Mouse (Mus musculus) R1 (cell line): ENCODE measurements at regions not wholly inside any gene's neighbourhood (a gene's known extent, or its start where the extent isn't known, plus 50 kb on each side); places are given as distances from the start of the nearest gene placed in this dataset.

Experiments used
- DNase-seq: peaks from one replicate; pipeline ENCODE4 v3.0.0-alpha.2; 2018; ENCODE audit warnings: low read depth, low spot score

DNA sequence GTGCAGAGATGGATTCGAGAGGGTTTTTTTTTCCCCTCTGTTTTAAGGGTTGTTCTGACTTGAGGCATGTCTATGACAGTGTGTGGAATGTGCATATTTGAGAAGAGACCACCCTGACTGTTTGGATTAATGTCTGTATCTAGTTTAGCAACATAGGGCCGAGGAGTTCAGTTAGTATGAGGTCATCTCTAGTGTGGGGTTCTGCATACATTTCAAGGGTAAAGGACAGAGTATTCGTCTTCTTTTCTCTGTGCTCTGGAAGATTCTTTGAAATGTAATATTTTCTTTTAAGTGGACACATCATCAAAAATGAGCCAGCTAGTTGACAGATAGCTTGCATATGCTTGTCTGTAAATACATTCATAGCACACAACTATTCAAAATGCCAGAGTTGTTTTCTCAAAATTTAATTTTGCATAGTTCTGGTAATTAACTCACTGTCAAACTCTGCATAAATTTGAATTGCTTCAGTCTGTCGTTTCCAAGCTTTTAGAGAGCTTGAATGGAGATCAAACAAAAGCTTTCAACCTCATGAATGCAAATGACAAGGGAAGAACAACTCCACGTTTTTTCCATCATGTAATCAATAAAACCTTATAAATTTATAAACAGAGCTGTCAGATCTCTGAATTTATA is 415.5 kb downstream of the Adamts20 start:
- no peak for DNase-seq

DNA sequence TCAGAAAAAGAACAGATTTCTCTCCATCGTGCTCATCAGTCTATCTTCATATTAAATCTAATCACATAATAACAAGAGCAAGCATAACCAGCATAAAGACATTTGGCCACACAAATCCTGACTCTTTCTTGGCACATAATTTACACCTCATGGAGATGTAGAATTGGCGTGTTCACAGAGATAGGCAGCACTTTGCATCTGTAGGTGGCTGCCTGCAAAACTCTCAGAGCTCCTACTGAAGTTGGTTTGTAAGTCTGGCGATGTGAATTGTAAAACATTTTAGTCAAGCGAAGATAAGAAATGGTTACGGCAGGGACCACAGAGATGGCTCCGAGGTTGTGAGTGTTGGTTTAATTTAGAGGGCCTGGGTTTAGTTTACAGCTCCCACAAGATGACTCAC is 419.0 kb downstream of the Adamts20 start:
- no peak for DNase-seq

DNA sequence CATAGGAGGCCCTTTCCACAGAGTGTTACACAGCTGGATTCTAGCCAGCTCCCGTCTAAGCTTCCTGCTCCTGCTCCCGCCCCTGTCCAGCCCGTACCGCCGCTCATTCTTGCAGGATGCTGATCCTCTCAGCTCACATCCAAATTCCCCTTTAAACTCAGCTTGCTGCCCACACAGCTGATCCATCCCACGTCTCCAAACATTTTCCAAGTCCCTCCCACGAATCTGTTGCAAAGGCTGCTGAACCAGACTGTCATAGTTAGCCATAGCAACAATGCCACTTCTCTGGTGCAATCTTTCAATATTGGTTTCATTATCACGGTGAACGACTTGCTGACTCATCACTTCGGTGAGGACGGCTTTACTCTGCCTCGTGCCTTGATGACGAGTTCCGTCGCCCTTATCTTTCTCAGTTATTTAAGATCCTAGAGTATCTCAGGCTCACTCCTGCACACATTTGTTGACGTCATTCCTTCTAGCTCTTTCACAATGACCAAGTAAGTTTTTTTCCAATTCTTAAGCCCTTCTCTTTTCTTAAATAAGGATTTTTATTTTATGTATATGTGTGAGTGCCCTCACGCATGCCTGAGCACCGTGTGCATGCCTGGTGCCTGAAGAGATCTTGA is 420.0 kb downstream of the Adamts20 start:
- DNase-seq, result no peak

DNA sequence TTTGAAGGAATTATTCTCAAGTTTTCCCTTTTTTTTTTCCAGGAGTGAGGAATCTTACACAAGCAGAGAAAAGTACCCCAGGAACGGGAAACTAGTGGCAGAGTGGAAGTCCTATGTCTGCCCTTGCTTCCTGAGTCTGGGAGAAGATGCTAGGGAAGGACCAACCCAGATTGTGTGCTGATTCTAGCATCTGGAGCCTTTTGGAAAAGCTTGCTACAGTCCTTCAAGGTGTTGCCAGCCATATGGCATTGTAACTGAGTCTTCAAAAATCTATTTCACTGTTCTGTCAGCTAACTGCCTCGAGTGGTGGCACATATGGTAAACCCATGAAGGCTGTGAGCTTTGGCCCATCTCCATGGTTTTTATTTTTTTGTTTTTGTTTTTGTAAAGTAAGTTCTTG is 432.3 kb downstream of the Adamts20 start:
- no peak for DNase-seq

DNA sequence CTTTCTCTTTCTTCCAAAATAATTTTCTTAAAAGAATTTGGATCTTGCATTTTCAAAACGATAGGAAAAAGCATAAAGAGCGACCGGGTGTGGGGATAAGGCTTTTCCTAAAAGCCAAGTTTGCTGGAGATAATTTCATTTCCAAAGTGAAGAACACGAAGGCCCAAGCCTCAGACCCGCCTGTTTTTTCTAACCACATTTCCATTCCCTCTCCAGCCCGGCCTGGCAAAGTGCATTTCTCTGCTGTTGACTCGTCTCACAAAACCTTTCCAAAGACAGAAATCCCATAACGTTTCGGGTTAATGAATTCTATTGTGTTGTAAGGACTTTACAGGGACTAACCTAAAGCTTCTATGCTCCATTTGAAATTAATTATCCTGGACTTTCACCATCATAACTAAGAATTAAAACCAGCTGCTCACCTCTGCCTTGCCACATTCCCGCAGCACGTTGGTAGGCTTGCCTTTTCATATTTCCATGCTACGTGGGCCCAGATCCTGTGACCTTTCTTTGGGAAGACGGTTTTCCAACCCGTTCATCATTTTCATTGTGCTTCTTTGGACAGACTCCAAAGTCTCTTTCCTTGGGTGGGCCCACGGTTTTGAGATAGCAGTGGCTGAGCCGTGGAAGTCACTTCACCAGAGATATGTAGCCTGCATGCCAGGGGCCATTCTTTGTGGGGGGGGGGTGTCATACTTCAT is 430.5 kb upstream of the Prickle1 start:
- no peak for DNase-seq

DNA sequence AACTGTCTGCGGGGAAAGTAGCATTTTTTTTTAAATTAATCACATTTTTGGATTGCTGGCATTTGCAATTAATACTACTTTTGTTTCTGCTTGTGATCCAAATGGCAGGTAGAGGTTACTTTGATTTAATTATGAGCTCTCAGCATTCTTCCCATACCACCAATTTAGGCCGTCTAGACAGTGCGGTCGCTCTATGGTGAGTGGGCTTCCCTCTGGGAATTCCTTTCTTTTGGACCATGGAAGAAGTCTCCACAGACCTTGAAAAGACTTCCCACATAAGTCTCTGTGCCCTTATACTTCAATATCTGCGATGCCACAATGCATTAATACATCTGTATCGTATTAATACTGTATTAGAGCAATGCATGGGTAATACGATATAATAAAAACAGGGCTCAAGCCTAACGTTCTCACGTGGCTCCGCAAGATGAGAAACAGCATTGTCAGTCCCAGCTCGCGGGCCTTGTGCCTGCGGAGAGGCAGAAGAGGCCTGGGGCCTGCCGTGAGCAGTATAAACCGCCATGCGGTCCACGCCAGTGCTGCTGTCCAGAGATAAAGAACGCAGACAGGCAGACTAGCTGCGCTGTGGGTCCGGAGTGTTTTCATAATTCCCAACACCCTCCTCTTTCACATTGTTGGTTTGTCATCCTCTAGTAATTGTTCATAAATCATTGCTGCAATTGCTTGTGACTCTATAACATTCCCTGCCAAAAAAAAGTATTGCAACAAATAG is 429.7 kb upstream of the Prickle1 start:
- no peak for DNase-seq

DNA sequence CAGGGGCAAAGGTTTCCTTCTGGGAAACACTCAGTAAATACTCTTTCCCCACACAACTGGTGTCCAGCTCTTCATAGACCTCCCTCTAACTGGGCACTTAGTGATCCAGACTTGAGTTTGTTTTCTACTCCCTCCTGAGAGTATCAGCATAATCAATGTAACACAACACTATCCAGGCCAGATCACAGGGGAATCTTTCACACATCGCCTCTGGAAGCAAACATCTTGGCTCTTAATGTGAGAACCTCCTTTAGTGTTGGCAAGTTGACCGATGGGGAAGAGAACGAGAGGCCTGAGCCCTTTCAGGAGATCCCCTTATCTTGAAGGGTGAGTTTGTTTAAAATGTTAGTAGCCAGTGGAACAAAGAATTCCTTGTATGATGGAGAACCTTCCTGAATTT is 429.1 kb upstream of the Prickle1 start:
- DNase-seq, result no peak

DNA sequence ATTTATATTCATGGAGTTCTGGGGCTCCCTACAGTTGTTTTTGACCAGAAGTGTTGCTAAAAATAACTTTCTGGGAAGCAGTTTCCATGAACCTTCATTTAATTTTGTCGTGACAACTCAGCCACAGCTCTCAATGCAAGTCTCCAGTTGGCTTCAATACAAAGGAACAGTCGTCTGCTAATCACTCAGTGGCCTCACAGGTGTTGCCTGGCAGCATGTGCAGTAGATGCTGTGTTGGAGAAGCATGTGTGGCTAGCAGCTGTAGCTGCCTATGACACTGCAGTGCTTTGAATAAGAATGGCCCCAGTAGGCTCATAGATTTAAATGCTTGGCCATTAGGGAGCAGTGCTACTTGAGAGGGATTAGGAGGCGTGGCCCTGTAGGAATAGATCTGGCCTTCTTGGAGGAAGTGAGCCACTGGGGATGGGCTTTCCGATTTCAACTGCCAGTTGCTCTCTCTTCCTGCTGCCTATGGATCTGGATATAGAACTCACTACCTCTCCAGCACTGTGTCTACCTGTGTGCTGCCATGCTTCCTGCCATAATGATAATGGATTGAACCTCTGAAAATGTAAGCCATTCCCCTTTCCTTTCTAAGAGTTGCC is 428.5 kb upstream of the Prickle1 start:
- DNase-seq, result peak; percentile 35

DNA sequence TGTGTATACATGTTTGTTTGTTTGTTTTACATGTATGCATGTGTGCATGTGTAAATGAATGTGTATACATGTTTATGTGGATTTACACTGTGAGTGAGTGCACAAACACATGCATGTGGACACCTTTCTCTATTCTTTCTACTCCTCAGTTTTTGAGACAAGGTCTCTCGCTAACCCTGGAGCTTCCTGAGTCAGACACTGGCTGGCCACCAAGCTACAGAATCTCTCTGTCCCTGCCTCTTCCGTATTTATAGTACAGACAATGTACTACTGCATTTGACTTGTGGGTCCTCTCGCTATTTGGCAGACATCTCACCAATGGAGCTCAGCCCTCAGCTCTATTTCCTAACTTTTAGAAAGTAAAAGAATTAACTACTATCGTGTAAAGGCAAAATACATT is 427.8 kb upstream of the Prickle1 start:
- no peak for DNase-seq

DNA sequence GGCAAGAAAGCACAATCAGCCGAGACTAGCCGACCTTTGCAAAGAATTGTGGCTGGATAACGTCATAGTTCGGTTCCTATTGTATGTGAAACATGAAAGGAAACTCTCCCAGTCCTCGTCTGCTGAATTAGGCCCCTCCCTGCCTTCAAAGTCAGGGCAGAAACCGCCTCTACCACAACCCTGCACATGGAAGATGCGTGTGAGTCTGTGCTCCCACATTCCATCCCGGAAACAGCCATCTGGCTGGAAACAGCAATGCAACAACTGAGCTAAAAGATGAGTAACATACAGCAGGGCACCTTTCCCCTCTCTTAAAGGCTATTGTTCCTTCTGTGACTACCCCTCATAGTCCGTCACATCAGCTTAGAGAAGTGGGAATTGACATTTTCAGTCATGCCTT is 422.1 kb upstream of the Prickle1 start:
- DNase-seq, result no peak

DNA sequence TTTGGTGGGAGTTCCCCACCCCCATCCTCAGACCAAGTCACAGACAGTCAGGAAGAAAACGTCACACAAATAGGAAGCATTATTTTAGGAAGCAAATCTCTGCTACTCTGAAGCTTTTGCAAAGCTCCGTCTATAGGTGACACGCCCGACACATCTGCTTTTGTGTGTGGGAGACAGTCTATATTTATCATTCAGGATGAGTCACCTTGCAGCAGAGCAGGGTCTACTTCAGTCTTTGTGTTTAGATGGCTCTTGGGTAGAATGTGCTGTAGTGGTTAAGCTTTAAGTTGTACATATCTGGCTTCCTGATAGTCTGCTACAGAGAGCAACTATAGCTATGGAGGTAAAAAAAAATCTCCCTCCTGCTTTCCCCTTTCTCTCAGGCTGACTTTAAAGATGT is 415.8 kb upstream of the Prickle1 start:
- DNase-seq, result no peak

DNA sequence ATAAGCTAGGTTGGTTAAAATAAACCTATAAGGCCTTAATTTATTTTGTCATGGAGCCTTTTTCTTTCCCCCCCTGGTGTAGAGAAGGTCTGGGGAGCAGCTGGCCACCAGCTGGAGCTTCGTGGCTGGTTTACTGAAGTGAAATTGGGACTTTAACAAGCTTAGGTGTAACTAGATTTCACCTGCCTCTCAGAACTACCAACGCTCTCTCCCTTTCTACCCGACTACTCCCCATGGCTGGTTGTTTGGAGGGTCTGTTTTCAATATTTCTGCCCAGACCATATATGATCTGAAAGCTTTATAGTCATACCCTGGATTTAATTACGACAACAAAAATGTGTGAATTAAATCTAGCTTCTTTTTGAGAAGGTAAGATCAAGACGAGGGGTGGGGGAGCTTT is 410.4 kb upstream of the Prickle1 start:
- DNase-seq, result no peak

DNA sequence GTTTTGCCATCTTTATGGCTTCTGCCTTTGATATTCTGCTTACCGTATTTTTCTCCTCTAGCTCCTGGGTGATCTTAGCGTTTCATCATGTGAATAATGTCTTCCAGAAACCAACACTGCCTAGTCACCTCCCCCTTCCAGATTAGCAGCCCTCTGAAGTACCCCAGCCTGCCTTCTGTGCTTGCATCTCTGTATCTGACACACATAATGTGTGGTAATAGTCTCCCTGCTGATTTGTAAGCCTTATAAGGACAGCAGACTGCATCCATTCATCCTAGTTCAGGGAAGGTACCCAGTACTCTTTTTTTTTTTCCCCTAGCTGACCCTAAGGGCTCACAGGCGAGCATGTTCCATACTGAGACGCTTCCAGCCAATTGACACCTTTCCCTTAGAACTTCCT is 409.2 kb upstream of the Prickle1 start:
- no peak for DNase-seq

DNA sequence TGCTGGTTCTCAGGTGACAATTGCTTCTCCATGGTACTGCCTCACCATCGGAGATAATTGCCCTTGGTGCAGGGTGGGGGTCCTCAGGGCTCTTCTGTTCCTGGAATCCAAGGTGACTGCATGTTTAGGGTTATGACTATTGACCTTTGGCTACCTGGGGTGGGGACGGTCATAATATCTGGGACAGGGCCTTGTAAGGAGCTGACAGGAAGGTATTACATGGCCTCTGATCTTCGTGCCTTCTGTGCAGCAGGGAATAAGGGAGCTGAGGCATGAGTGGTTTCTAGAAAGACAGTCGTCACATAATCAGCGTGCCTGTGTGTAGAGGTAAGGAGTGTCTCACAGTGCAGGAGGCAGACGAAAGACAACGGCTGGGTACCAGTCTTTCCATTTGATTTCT is 407.5 kb upstream of the Prickle1 start:
- DNase-seq, result no peak

DNA sequence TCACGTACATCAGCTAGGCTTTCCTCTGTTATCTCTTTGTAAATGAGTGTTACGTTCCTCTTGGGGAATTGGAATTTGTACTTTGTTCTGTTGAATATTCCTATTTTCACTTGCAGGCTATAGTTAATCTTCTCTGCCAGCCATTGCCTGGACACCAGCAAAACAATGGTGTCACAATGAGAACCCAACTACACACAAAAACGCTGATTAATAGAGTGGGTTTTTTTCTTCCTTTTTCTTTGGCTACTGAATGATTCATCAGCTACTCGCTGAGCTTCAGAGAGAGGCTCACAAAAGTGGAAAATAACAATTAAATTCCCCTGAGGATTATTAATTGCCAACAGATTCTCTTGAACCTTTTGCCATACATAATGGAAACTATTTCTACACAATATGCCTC is 398.9 kb upstream of the Prickle1 start:
- no peak for DNase-seq

DNA sequence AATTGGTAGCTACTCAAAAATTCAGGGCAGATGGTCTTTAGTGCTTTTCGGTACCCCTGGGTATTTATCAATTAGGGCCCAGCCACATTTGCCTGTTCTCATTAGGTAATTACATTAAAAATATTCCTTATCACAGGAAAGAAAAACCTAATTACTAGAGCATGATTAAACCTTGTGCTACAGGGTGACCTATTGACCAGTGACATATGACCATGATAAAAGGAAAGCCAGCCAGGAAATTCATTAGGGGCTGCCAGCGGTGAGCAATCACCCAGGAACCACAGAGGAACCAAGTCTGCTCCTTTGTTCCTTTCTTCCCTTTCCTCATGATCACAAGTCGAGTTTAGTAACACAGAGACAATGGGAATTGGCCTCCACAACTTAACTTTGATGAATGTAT is 394.4 kb upstream of the Prickle1 start:
- no peak for DNase-seq

DNA sequence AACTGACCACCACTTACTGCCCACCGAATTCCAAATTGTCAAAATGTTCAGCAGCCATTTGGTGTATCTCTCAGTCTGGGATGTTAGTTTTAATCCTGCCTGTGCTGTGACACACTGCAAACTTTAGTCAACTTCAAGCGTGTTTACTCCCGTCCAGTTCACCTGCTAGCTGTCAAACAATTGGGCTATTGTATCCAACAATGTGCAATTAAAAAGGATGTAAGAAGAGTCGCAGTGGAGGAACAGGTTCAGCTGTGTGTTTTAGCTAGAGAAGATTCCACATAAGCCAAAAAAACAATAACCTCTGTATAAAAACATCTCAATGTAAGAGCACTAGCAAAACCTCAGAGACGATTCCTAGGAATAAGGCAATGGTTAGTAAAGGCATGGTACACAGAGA is 392.7 kb upstream of the Prickle1 start:
- DNase-seq, result no peak

DNA sequence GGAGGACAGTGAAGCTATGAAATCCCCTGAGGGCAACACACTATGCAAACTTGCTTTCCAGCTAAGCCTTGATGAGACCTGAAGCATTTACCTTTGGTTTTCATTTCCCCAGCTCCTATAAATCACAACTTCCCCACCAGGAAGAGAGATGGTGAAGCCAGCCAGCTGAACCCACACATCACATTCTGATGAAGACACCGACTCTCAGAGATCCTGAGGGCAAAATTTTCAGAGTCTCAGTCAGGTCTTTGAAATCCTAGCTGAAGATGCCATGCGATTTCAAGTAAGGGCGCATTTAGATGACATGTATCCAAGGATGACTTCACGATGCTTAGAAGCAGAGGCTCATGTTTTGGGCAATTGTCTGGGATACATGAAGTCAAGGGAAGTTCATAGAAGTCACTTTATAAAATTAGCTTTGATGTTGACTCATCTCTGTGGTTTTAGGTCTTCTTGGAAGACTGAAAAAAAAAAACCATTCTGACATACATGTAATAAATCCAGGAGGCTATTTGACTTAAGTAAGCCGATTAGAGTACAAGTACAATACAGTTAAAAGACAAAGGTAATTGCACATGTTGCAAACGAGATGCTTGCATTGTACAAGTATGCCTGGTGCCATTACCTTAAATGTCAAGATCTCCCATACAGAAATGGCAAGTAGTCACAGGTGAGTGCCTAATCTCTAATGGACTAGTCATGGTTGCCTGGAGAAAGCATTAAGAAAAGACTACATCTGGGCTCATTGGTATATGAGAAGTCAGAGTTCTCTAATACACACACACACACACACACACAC is 391.1 kb upstream of the Prickle1 start:
- DNase-seq, result no peak

DNA sequence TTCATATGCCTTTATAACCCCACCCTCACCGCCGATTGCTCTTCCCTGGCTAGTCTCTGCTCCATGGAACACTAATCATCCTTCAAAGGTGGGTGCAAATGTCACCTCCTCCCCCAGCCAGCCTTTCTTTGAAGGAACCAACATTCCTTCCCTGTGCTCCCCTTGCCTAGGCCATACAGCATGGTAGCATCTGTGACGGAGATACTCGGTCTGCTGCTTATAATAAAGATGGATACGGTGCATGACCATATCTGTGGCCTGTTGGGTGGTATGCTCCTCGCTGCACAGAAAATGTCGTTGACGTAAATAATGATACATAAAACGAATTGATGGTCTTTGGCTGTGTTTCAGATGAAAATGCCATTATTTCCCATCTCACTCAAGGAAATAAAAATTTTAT is 386.4 kb upstream of the Prickle1 start:
- DNase-seq, result no peak

DNA sequence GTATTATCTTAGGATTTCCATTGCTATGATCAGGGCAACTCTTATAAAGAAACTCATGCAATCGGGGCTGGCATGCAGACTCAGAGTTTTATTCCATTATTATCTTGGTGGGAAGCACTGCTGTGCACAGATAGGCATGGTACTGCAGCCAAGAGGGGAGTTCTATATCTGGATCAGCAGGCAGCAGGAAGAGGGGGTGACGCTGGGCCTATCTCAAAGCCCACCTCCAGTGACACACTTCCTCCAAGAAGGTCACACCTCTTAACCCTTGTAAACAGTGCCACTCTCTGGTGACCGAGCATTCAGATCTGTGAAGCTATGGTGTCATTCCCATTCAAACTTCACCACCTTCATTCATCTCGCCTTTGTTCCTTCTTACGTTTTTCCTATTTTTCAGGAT is 381.8 kb upstream of the Prickle1 start:
- no peak for DNase-seq

DNA sequence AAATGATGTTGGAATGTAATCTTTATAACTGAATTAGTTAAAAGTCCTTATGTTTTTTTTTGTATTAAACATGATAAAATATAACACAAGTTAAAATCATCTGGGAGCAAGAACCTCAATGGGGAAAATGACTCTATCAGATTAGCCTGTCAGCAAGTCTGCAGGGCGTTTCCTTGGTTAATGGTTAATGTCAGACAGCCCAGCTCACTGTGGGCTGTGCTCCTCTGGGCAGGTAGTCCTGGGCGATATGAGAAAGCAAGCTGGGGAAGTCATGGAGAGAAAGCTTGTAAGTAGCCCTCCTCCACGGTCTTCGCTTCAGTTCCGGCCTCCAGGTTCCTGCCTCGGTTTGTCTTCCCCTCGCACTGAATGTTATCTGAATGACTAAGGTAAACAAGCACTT is 379.0 kb upstream of the Prickle1 start:
- no peak for DNase-seq
